Mouse (Mus musculus) heart, embryonic 14.5 days (tissue): Measurements from ENCODE around the gene Ccdc92b. TPM values are rescaled to one million over a fixed set of nuclear protein-coding genes. Genes with fewer than 3 reads are reported as not detected.

Experiments used
- ATAC-seq: fragments of 200-750 bp; cut with Nextera tagmentation; 2 replicates; pipeline ENCODE4 v1.8.0; 2017; ENCODE audit warnings: low read depth, moderate TSS enrichment; ENCODE audit not compliant: insufficient number of reproducible peaks, insufficient read depth, low FRiP score
- H3K27ac ChIP-seq, 2 experiments: fragments of 200-500 bp in 1 of 2; fragments of 300-500 bp in 1 of 2; sonication (generic) in 1 of 2; replicated peaks in 1 of 2; 2 replicates each; pipeline ENCODE4 v1.5.1; 2012 to 2014; ENCODE audit warnings: low read depth in 2 of 2, low read length in 2 of 2, control low read depth in 1 of 2, mild to moderate bottlenecking in 1 of 2, mixed read lengths in 1 of 2; ENCODE audit not compliant: control insufficient read depth in 1 of 2, insufficient read depth in 1 of 2
- H3K27me3 ChIP-seq: fragments of 300-500 bp; sonication (generic); 2 replicates; pipeline ENCODE4 v1.6.1; 2014; ENCODE audit warnings: mild to moderate bottlenecking, low read length, control low read depth; ENCODE audit not compliant: control insufficient read depth, insufficient read depth
- H3K36me3 ChIP-seq: fragments of 300-500 bp; sonication (generic); 2 replicates; pipeline ENCODE4 v1.6.1; 2014; ENCODE audit warnings: mild to moderate bottlenecking, control low read depth, low read length, mixed read lengths; ENCODE audit not compliant: control insufficient read depth, insufficient read depth
- H3K4me1 ChIP-seq, 2 experiments: fragments of 200-500 bp in 1 of 2; fragments of 300-500 bp in 1 of 2; sonication (generic) in 1 of 2; 2 replicates each; pipeline ENCODE4 v1.6.1; 2012 to 2014; ENCODE audit warnings: low read length in 2 of 2, control low read depth in 1 of 2, mixed read lengths in 1 of 2; ENCODE audit not compliant: control insufficient read depth in 2 of 2, insufficient read depth in 2 of 2
- H3K4me2 ChIP-seq: fragments of 300-500 bp; sonication (generic); 2 replicates; pipeline ENCODE4 v1.6.1; 2014; ENCODE audit warnings: mild to moderate bottlenecking, low read length
- H3K4me3 ChIP-seq, 2 experiments: fragments of 200-500 bp in 1 of 2; fragments of 300-500 bp in 1 of 2; sonication (generic) in 1 of 2; 2 replicates each; pipeline ENCODE4 v1.5.1; 2012 to 2014; ENCODE audit warnings: low read length in 2 of 2, mild to moderate bottlenecking in 2 of 2, control low read depth in 1 of 2, low read depth in 1 of 2, moderate library complexity in 1 of 2; ENCODE audit not compliant: control insufficient read depth in 1 of 2, insufficient read depth in 1 of 2
- H3K9ac ChIP-seq: fragments of 300-500 bp; sonication (generic); 2 replicates; pipeline ENCODE4 v1.6.1; 2014; ENCODE audit warnings: mild to moderate bottlenecking, low read length
- H3K9me3 ChIP-seq: fragments of 300-500 bp; sonication (generic); 2 replicates; pipeline ENCODE4 v1.6.1; 2016; ENCODE audit warnings: low read length, control low read depth; ENCODE audit not compliant: control insufficient read depth
- WGBS: fragments of 180-500 bp; shearing (Covaris S2); extraction: QIAGEN DNeasy Blood & Tissue Kit; methylation state at CpG from one replicate; pipeline ENCODE4 v1.1.7; 2014; 5-methylcytosine and 5-hydroxymethylcytosine counted together
- polyA plus RNA-seq: library from polyadenylated mRNA; unstranded; fragments of >200 nt; fragmentation: Nextera tagmentation; extraction: Ambion mirVana; gene quantifications from 2 replicates; pipeline ENCODE4 v1.2.1, GENCODE M21; 2014

The Ccdc92b gene
- polyA plus RNA-seq, 1 experiment from 2014 or later: 0.32 TPM

DNA sequence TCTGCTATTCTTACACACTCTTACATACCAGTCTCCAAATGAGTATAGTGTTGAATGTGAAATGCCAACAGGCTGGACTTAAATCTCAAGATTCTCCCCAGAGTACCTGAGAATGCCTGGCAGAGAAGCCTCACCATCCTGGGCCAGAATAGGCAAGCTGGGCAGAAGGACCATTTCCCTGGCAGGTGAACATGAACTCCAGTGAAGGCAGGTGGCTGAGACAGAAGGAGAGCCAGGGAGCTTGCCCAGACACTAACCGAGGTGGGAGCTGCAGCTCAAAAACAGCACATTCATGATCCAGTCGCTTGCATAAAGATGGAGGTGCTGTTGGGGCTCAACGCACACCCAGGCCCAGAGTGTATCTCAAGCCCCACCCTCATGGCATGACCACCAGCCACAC is 36.9 kb upstream of the Ccdc92b start:
- Histone ChIP-seq H3K4me2 (no peak overlapping the region), H3K9me3 (no peaks in the 10 kb centered on the region), H3K27ac (no peak overlapping the region), H3K36me3 (no peaks in the 10 kb centered on the region), H3K27me3 (peaks cover 12% of the 10 kb centered on the region; the same call in 1 of the 2 replicates), H3K4me1 (no peaks in the 10 kb centered on the region), H3K9ac (no peak overlapping the region), H3K4me3 (no peak overlapping the region)
- ATAC-seq: no peak
- WGBS: 79% methylated on average over 3 of the region's 3 CpGs

DNA sequence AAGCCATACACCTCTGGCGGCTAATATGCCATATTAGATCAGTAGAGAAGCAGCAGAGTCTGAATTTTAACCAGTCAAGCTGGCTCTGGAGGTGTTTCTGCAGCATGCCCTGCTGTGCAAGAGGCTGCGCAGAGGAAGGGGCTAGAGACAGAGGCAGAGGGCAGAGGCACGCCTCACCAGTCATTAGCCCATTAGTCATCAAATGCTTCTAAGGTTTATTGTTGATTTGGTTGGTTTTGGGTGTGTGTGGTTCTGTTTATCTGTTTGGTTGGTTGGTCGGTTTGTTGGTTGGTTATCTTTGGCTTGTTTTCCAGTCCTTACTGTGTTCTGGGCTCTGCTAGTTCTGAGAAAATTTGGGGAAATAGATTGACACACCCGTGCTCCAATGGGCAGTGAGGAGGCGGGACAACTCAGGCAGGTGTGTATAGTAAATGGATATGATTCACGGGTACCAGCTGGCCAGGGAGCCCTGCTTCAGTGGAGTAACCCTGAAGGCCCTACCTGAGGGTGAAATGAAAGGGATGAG is 35.5 kb upstream of the Ccdc92b start:
- Histone ChIP-seq H3K4me1 (no peaks in the 10 kb centered on the region), H3K27me3 (peaks cover 26% of the 10 kb centered on the region), H3K4me2 (no peak overlapping the region), H3K27ac (no peak overlapping the region), H3K9me3 (no peaks in the 10 kb centered on the region), H3K4me3 (no peak overlapping the region), H3K9ac (no peak overlapping the region), H3K36me3 (no peaks in the 10 kb centered on the region)
- no peak for ATAC-seq
- WGBS: 71% methylated on average over 7 of the region's 7 CpGs

DNA sequence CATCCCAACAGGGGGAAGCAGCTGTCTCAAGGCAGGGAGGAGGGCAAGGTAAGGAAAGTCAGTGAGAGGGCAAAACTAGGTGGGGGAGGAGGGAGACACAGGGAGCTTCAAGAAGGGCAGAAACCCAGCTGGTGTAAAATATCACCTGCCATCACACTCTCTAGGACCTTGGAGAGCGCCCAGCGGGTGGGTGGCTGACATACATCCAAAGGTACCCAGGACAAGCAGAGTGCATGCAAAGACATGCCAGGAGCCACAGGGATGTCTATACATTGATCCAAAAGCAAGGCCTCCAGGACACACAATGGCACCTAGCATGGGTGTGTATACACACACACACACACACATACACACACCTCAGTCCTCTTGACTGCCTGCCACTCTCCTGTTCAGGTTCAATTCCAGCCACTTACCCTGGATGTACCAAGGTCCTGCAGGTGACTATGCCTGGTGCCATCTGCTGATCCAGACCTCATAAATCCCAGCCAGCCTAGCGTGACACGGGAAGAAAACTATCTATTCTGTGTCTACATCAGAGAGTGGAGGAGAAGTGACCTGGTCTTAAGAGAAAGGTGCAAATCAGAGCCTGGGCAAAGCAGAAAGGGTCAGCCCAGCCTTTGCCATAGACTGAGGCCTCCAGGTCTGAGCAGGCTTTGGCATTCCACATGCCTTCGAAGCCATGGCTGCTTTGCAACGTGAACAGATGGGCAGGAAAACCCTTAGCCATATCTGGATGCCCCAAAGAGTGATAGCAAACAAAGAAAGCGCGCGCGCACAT is 34.3 kb upstream of the Ccdc92b start:
- Histone ChIP-seq H3K9ac (no peak overlapping the region), H3K27me3 (peaks cover 39% of the 10 kb centered on the region), H3K4me1 (no peaks in the 10 kb centered on the region), H3K4me3 (no peak overlapping the region), H3K4me2 (no peak overlapping the region), H3K27ac (no peak overlapping the region), H3K36me3 (no peaks in the 10 kb centered on the region), H3K9me3 (no peaks in the 10 kb centered on the region)
- no peak for ATAC-seq
- 58% methylated on average over 10 of the region's 10 CpGs for WGBS

DNA sequence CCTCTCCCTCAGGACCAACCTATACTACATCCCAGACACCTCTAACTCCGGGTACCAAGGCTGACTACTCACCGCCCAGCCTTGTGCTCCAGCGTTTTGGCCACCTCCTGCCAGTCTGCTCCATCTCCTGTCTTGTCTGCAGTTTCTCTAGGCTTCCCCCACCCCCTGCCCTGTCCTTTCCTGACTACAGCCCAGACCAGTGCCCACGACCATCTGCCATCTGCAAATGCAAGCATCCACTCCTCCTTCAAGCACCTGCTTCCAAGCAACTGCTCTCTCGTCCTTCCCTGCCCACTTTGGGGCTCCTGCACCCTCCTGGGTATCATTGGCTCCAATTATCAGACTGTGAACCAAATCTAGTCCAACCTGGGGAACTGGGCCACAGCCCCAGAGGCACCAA is 33.0 kb upstream of the Ccdc92b start:
- no peaks in the 10 kb centered on the region for H3K4me1 ChIP-seq
- H3K9me3 ChIP-seq: no peaks in the 10 kb centered on the region
- 58% methylated on average over 5 of the region's 5 CpGs for WGBS
- no peak overlapping the region for H3K4me3 ChIP-seq
- ATAC-seq: no peak
- no peak overlapping the region for H3K4me2 ChIP-seq
- no peak overlapping the region for H3K9ac ChIP-seq
- no peaks in the 10 kb centered on the region for H3K36me3 ChIP-seq
- H3K27me3 ChIP-seq: peaks cover 51% of the 10 kb centered on the region
- no peak overlapping the region for H3K27ac ChIP-seq

DNA sequence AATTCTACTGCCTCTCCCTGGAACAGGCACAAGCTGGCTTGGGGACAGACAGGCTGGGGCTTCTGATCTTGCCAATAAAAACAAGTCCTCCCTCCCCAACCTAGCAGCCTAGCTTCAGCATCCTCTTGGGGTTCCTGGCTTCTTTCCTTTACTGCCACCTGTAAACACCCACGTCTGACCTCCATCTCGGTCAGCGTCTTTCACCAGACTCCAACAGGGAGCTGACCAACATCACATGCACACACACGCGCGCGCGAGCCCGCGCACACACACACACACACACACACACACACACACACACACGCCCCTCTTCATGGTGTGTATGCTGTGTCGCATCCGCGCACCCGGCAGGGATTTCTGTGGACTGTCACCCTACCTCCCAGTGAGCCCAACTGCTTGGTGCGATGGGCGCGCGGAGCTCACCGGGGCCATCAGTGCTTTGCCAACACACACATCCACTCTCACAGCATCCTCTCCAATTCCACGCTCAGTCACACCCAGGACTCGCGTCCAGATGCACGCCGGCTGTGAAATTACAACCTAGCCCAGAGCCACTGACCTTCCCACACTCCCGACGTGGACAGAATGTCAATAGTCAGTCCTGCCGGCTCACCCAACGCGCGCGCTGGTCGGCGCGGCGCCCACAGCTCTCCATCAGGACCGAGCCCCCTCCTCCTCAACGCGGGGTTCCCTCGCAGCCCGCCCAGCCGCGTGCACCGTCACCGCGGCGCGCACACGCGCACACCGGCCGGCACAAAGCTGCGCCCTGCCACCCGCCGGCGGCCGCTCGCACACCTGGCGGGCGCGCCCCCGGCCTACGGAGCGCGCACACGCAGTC is 29.8 kb upstream of the Ccdc92b start:
- Histone ChIP-seq H3K9me3 (no peaks in the 10 kb centered on the region), H3K4me3 (peak overlapping the region; percentile 18 to 31; a peak in 3 of 4 replicates), H3K4me1 (no peaks in the 10 kb centered on the region), H3K9ac (no peak overlapping the region), H3K4me2 (peak overlapping the region; percentile 63), H3K27ac (no peak overlapping the region), H3K36me3 (no peaks in the 10 kb centered on the region), H3K27me3 (peaks cover 61% of the 10 kb centered on the region)
- peak; percentile 14; the same call in 1 of the 2 replicates for ATAC-seq
- WGBS: 4% methylated on average over 64 of the region's 66 CpGs

DNA sequence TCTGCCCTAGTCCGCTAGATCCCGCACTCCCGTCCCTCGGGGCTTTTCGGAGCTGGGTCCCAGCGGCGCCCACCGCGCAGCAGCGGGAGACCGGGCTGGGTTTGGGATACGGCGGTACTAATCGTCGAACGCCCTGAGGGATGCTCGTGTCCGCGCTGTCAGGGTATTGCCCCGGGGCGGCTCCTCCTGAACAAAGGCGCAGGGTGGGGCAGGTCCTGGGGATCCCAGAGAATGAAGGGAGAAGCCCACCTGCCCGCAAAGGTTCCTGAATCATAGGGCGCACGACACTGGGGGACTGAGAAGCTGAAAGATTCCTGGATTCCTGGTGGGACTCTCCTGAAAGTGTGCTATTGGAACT is 29.2 kb upstream of the Ccdc92b start:
- H3K4me3 ChIP-seq: peak overlapping the region; percentile 18 to 31; a peak in 3 of 4 replicates
- no peaks in the 10 kb centered on the region for H3K36me3 ChIP-seq
- H3K9me3 ChIP-seq: no peaks in the 10 kb centered on the region
- H3K4me2 ChIP-seq: peak overlapping the region; percentile 63
- no peak for ATAC-seq
- peaks cover 59% of the 10 kb centered on the region for H3K27me3 ChIP-seq
- no peak overlapping the region for H3K9ac ChIP-seq
- 2% methylated on average over 25 of the region's 25 CpGs for WGBS
- no peaks in the 10 kb centered on the region for H3K4me1 ChIP-seq
- H3K27ac ChIP-seq: no peak overlapping the region

DNA sequence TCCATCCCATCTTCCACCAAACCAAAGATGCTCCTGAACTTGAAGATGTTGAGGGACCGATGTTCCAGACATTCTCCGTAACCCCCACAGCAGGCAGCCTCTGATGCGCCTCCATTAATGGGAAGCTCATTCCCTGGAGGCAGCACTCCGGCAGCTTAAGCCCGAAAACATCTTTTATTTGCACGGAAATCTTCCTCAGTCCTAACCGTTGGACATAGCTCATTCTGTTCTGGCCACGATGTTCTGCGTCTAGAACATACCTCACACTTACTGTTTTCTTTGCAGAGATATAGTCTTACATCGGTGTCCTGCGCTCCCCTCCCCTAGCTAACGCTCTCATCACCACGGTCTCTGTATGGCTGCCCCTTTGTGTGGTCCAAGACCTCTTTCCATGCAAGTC is 28.7 kb upstream of the Ccdc92b start:
- WGBS: 32% methylated on average over 13 of the region's 13 CpGs
- ATAC-seq: no peak
- Histone ChIP-seq H3K4me1 (no peaks in the 10 kb centered on the region), H3K9me3 (no peaks in the 10 kb centered on the region), H3K36me3 (no peaks in the 10 kb centered on the region), H3K27ac (no peak overlapping the region), H3K4me2 (no peak overlapping the region), H3K9ac (no peak overlapping the region), H3K27me3 (peaks cover 59% of the 10 kb centered on the region), H3K4me3 (no peak overlapping the region)
